Mouse (Mus musculus) left cerebral cortex, postnatal 4 days (tissue): ENCODE measurements around the gene P2ry10b. TPM values are rescaled to one million over a fixed set of nuclear protein-coding genes. Genes with fewer than 3 reads are reported as not detected.

Experiments used
- DNase-seq: peaks from one replicate; pipeline ENCODE4 v3.0.0-alpha.2; 2022
- intact Hi-C: fragments of 180-260 bp; cut with DNase I; formaldehyde crosslinking; loops from one replicate; pipeline ENCODE4 v1.15.1; 2025
- total RNA-seq, 2 experiments: library from RNA; stranded (reverse); gene quantifications; 2 replicates each; pipeline ENCODE4 v1.2.3; 2021

The P2ry10b gene
- under 1 TPM; 0.48 to 0.58 TPM for total RNA-seq

- no peak for DNase-seq
- intact Hi-C loops = no loop called here
These were observed at the start of gene P2ry10b for GRCm38 (mm10) chrX:107148681-107149080. TSS of gene P2ry10b (plus strand) at chrX:107148927.

- intact Hi-C loops = no loop called here
These were observed 32.4 kb upstream of the P2ry10b start for GRCm38 (mm10) chrX:107116333-107116732.

DNA sequence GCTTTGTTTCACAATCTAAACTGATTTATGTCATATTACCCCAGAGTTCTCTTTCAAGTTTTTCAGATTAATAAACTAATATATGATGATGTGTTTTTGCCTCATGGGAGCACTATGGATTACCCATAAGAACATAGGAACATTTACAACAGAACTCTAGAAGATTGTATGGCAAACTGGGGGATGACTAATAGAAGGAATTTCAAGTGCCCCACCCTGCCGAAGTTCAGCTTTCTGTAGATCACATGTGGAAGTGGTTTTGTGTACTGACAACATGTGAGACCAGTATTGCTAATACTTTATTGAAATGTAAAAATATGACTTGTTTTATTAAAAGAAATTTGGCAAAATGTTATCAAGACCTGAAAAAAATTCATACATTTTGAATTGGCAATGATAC is 31.7 kb upstream of the P2ry10b start:
- intact Hi-C loops = no loop called here
- no peak for DNase-seq

More at GRCm38 (mm10) chrX:107116333-107116732, 32.4 kb upstream of the P2ry10b start:
- no peak for DNase-seq

DNA sequence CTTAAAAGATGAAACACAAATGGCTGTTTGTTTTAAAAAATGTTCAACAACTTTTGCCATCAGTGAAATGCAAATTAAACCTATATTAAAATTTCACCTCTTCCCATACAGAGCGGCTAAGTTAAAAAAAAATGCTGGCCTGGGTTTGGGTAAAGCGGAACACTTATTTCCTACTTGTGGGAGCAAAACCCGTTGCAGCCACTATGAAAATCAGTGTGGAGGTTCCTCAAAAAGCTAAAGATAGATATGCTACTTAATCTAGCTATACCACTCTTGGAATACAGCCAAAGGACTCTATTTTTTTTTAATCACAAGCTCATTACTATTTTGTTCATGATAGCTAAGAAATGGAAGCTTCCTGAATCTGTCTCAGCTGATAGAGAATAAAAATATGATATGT is 5.5 kb upstream of the P2ry10b start:
- no peak for DNase-seq
- intact Hi-C loops = no loop called here

GRCm38 (mm10) chrX:107143930-107144329 is 4.8 kb upstream of the P2ry10b start:
- intact Hi-C loops = no loop called here
- DNase-seq = no peak

DNA sequence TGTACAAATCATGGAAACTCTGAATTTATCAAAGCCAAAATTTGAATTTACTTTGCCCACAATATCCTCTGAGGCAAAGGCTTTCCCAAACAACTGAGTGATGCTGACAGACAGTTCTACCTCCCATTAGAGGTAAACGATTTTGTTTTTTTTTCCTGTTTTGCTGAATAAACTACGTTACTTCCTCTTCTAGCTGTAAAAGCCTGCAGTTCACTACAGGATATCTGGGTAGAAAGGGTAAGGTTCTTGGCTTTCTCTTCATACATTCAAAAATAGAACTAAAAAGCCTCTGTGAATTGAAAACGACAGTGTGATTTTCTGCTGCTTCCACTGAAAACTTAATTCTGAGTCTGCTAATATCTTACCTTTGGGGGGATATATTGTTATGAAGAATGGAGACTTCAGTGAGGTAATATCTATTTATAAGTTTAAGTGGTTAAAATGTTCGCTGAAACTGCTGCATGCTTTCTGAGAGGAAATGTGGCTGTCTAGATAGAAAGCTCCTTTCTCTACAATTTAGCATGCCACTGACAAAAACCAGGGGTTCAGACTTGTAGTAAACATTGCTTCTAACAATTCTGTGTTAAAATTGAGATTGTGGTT is 765 bp downstream of the P2ry10b start:
- intact Hi-C loops = no loop called here
- no peak for DNase-seq

DNA sequence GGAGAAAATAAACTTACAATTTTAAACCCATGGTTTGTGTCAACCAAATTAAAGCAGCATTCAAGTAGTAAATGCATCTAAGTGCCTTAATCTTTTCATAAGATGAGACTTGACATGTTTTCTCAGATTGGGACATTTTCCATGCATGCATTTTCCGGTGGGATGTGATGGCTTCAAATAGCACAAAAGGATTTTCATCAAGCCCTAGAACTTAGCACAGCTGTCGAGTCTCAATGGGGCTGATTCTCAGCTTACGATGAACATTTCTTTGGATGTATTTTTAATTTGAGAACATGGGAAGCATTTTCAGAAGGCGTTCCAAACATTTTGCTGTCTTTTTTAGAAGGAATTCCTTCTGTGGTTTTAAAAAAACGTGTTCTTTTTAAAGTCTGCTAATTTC is 1.3 kb downstream of the P2ry10b start:
- no peak for DNase-seq
- intact Hi-C loops = no loop called here

- DNase-seq = no peak
- intact Hi-C loops = no loop called here
These were observed 2.2 kb downstream of the P2ry10b start for GRCm38 (mm10) chrX:107150752-107151515.

DNA sequence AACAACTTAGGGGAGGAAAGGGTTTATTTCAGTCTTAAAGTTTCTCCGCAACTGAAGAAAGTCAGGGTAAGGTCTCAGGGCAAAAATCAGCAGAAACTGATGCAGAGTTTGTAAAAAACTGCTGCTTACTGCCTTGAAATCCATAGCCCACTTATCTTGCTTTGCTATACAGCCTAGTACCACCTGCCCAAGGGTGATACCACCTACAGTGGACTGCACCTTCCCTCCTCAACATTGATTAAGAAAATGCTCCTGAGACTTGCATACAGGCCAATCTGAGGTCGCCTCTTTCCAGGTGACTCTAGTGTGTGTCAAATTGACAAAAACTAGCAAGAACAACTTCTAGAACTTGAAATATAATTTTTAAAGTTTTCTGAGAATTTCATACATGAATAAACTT is 7.3 kb downstream of the P2ry10b start:
- intact Hi-C loops = no loop called here
- DNase-seq = no peak

DNA sequence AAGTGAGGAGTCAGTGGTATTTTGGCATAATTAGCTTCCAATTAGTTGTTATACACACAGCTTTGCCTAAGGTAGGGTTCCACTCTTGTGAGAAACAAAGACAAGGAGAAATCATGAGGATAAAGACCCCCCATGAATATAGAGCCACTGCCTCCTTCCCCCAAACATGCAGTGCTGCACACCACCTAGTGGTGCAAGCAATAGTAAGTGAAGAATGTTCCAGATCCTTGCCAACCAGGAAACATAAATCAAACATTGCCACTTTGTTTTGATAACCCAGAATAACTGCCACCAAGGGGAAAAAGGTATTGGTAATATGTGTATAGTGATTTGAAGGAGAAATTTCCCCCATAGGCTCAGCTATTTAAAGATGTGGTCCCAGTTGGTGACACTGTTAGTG is 11.8 kb downstream of the P2ry10b start:
- intact Hi-C loops = loop anchor here (10.0 kb wide), 1 partner anchor 366 kb away; no protein-coding TSS in a partner anchor
- DNase-seq = no peak

- DNase-seq = no peak
- intact Hi-C loops = loop anchor here (10.0 kb wide), 1 partner anchor 373 kb away; no protein-coding TSS in a partner anchor
These were observed 19.6 kb downstream of the P2ry10b start for GRCm38 (mm10) chrX:107168281-107168680.

DNA sequence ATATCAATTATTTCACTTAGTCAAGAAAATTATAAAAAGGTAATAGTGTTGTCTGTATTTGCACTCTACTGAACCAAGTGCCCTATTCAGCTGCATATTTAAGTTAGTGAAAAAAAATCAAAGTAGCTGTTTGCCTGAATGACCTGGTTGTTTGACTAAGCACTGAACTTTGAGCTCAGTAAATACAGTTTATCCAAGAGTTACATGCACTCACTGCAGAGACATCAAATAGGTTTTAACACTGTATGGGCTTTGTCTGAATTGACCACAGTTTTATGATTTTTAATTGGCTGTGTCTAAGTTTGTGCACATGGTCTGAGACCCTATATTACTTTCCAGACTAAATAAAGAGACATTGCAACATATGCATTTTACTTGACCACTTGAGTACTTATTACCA is 20.4 kb downstream of the P2ry10b start:
- intact Hi-C loops = loop anchor here (10.0 kb wide), 1 partner anchor 374 kb away; no protein-coding TSS in a partner anchor
- no peak for DNase-seq

DNA sequence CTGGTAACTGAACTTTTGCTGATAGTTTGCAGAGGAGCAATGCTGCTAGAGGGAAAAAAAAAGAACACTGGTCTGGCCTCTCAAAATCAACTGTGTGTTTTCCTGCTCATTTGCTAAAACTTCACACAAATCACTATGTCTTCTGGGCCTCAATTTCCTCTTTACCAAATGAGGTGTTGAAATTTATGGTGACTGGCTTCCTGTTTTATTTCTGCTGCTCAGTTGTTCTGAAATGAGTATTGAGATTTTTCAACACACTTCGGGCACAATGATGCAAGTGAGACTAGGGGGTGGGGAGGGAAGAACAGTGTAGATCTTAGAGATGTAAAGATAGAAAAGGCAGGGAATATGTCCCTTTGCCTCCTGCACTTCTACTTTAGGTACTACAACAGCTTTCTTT is 30.0 kb downstream of the P2ry10b start:
- intact Hi-C loops = no loop called here
- no peak for DNase-seq

DNA sequence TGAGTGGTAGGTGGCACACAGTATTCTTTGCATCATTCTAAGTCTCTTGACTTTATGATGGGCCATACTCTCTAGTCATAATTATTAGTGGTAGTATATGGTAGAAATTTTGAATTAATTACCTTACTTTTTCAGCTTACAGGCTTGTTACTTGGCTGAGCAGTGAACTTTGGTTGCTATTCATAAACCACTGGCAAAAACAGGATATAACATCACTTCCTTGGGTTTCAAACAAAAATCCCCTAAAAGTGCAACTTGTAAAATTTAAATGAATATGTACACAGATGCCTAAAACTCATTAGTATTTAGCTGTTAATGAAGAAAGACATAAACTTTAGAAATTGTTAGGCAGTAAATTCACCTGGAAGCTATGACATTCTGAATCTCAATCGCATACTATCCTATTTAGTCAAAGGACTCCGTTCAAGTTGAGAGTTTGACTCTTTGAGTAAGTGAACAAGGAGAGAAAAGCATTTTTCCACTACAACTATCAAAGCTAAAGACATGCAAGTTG is 68.9 kb downstream of the P2ry10b start:
- no peak for DNase-seq
- intact Hi-C loops = no loop called here

Other genes with a start within 250 kb of the P2ry10b start
- gene Lpar4, start 228.3 kb upstream of the P2ry10b start, total RNA-seq = 1 to 10 TPM; 1.8 to 2.4 TPM
- gene P2ry10, start 60.4 kb upstream of the P2ry10b start, total RNA-seq = not detected
- gene Gpr174, start 107.0 kb downstream of the P2ry10b start, total RNA-seq = under 1 TPM in 1 of 2 experiments, not detected in 1; 0.06 TPM